Mouse (Mus musculus): Measurements from ENCODE around the gene Atxn7. TPM values are rescaled to one million over a fixed set of nuclear protein-coding genes. Genes with fewer than 3 reads are reported as not detected.

Atxn7 gene
- polyA plus RNA-seq, 1 experiment from 2014 or later, result 5.2 TPM

DNA sequence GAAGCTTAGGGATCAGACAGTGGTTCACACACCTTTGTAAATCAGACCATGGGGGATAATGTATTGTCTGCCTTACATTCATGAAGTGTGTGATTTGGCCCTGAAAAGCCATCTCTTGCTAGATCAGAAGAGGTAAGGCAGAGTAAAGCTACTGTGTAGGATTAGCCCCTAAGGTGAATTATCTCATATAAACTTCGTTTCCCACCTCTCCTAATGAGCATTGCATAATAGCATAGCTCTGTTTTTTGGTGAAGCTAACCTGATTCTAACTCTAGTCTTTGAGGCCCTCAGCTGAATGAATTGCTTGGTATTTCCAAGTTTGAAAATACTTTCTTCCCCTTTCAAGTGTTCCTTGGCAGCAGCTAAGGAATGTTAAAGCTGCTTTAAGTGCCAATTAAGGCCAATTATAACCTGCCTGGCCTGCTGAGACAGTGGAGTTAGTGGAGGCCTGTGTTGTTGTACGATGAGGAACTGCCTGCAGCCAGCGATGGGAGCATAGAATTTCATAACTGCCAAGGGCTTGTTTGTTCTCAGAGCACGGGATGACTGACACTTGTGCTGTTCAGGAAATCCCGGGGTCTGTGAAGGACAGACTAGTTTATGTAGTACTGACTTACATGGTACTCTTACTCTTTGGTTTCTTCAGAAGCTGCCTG is 103.4 kb downstream of the Atxn7 start:
- H3K36me3 ChIP-seq (ENCODE audit: control insufficient read depth, insufficient read depth, low read length), result no peaks in the 10 kb centered on the region
- H3K9me3 ChIP-seq (replicated peaks; ENCODE audit: control insufficient read depth, low read length), result no peaks in the 10 kb centered on the region
- 58% methylated on average over 5 of the region's 5 CpGs for WGBS (ENCODE audit: insufficient replicate concordance)
- no peak overlapping the region for H3K27ac ChIP-seq (ENCODE audit: low read depth, low read length)
- ATAC-seq (replicated peaks; ENCODE audit: insufficient number of reproducible peaks, low FRiP score, low TSS enrichment), result no peak
- no peaks in the 10 kb centered on the region for H3K27me3 ChIP-seq (ENCODE audit: control insufficient read depth, insufficient read depth, low read length)
- H3K4me1 ChIP-seq (ENCODE audit: control insufficient read depth, insufficient read depth, low read length), result peaks cover 15% of the 10 kb centered on the region
- H3K4me2 ChIP-seq, result no peak overlapping the region
- H3K9ac ChIP-seq (ENCODE audit: low read depth, low read length), result no peak overlapping the region
- no peak overlapping the region for H3K4me3 ChIP-seq (ENCODE audit: low read depth, low read length)

DNA sequence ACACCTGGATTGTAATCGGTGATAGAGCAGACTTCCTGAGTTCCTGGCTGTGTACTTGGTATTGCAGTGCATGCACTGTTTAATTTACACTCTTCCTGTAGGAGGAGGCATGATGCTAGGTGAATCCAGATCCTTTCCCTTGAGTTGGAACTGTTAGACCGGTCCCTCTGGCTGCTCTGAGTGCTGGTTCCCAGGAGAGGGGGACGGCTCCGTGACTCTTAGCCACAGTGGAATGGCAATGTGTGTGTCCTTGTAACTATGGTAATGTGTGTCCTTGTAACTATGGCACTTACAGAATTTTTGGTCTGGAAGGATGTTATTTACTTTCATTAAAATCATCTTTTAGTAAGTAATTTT is 103.9 kb downstream of the Atxn7 start:
- Histone ChIP-seq H3K9ac (ENCODE audit: low read depth, low read length) (no peak overlapping the region), H3K36me3 (ENCODE audit: control insufficient read depth, insufficient read depth, low read length) (no peaks in the 10 kb centered on the region), H3K27ac (ENCODE audit: low read depth, low read length) (no peak overlapping the region), H3K4me2 (no peak overlapping the region), H3K4me1 (ENCODE audit: control insufficient read depth, insufficient read depth, low read length) (peaks cover 15% of the 10 kb centered on the region), H3K9me3 (replicated peaks; ENCODE audit: control insufficient read depth, low read length) (no peaks in the 10 kb centered on the region), H3K4me3 (ENCODE audit: low read depth, low read length) (no peak overlapping the region), H3K27me3 (ENCODE audit: control insufficient read depth, insufficient read depth, low read length) (no peaks in the 10 kb centered on the region)
- 78% methylated on average over 4 of the region's 4 CpGs for WGBS (ENCODE audit: insufficient replicate concordance)
- ATAC-seq (replicated peaks; ENCODE audit: insufficient number of reproducible peaks, low FRiP score, low TSS enrichment), result no peak

DNA sequence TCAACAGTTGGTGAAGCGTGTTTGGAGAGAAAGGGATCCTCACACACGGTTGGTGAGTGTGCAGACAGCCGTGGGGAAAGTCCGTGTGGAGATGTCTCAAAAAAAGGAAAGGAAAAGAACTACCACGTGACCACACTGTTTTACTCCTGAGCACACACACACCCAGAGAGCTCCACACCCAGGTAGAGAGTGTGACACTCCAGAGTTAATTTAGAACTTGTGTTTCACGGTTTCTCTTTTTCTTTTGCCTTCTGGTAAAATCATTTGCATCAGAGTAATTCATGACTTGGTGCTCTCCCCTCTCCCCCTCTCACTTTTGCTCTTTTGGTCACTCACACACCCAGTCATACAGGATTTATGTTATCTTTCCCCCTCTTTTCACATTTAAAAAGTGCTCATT is 105.0 kb downstream of the Atxn7 start:
- no peak overlapping the region for H3K27ac ChIP-seq (ENCODE audit: low read depth, low read length)
- peaks cover 24% of the 10 kb centered on the region for H3K4me1 ChIP-seq (ENCODE audit: control insufficient read depth, insufficient read depth, low read length)
- H3K4me3 ChIP-seq (ENCODE audit: low read depth, low read length), result no peak overlapping the region
- H3K36me3 ChIP-seq (ENCODE audit: control insufficient read depth, insufficient read depth, low read length), result no peaks in the 10 kb centered on the region
- no peaks in the 10 kb centered on the region for H3K27me3 ChIP-seq (ENCODE audit: control insufficient read depth, insufficient read depth, low read length)
- no peak overlapping the region for H3K9ac ChIP-seq (ENCODE audit: low read depth, low read length)
- H3K4me2 ChIP-seq, result no peak overlapping the region
- ATAC-seq (replicated peaks; ENCODE audit: insufficient number of reproducible peaks, low FRiP score, low TSS enrichment), result no peak
- no peaks in the 10 kb centered on the region for H3K9me3 ChIP-seq (replicated peaks; ENCODE audit: control insufficient read depth, low read length)
- 74% methylated on average over 6 of the region's 6 CpGs for WGBS (ENCODE audit: insufficient replicate concordance)

DNA sequence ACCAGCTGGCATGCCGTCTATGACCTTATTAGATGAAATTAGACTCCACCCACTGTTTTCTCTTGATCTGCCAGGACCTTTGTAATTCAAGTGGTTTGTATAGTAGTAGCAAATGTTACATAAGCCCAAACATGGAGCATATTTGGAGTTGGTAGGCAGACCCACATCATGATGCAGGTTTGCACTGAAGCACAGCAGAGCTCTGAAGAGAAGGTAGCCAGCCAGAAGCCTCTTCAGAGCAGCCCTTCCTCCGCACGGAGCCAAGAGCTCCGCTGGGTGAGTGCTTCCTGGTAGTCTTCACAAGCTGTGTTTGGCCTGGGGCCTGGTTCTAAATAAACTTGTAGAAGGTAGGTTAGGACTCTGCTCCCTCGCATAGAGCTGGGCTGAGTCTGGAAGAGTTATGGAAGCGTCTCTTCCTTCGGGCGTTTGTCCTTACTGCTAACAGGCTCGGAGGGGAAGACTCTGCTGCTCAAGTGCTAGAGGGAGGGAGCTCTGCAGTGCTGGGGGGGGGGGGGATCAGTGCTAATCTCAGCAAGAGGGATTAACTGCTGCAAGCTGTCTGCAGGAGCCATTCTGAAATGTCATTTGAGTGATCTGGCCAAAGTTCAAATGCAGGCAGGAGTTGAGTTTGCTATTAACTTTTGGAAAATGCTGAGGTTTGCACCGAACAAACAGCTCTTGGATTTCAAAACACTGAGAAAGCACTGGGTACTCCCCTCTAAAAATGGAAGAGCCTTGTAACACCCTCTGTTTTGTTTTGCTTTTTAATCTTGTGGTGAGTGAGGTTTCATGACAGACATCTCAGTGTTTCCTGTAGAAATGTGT is 106.6 kb downstream of the Atxn7 start:
- WGBS (ENCODE audit: insufficient replicate concordance), result 12% methylated on average over 10 of the region's 10 CpGs
- Histone ChIP-seq H3K27me3 (ENCODE audit: control insufficient read depth, insufficient read depth, low read length) (no peaks in the 10 kb centered on the region), H3K27ac (ENCODE audit: low read depth, low read length) (peak overlapping the region; percentile 57; the same call in 1 of the 2 replicates), H3K4me2 (peak overlapping the region; percentile 54), H3K4me1 (ENCODE audit: control insufficient read depth, insufficient read depth, low read length) (peaks cover 24% of the 10 kb centered on the region), H3K9me3 (replicated peaks; ENCODE audit: control insufficient read depth, low read length) (no peaks in the 10 kb centered on the region), H3K36me3 (ENCODE audit: control insufficient read depth, insufficient read depth, low read length) (no peaks in the 10 kb centered on the region), H3K4me3 (ENCODE audit: low read depth, low read length) (peak overlapping the region; percentile 26; the same call in 1 of the 2 replicates), H3K9ac (ENCODE audit: low read depth, low read length) (peak overlapping the region; percentile 58)
- no peak; the same call in 1 of the 2 replicates for ATAC-seq (replicated peaks; ENCODE audit: insufficient number of reproducible peaks, low FRiP score, low TSS enrichment)

DNA sequence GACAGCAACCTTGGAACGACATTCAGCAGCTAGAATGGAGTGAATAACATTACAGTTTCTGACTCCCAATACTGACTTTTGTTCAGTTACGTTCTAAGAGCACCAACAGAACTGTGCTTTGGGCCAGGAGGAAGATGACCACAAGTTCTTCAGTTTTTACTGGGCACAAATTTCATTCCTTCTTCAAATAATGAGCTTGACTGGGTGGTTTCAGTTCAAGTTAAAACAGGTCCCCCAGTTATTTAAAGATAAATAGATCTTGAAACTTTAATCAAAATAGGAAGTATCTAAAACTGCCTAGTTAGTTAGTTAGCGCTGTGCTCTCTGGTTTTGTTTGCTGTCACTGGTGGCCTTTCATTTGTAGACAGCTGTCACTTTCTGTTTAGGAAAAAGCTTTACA is 107.3 kb downstream of the Atxn7 start:
- H3K4me3 ChIP-seq (ENCODE audit: low read depth, low read length), result no peak overlapping the region
- no peaks in the 10 kb centered on the region for H3K9me3 ChIP-seq (replicated peaks; ENCODE audit: control insufficient read depth, low read length)
- H3K36me3 ChIP-seq (ENCODE audit: control insufficient read depth, insufficient read depth, low read length), result no peaks in the 10 kb centered on the region
- H3K27ac ChIP-seq (ENCODE audit: low read depth, low read length), result no peak overlapping the region
- WGBS (ENCODE audit: insufficient replicate concordance), result 51% methylated on average over 3 of the region's 3 CpGs
- H3K4me2 ChIP-seq, result no peak overlapping the region
- H3K27me3 ChIP-seq (ENCODE audit: control insufficient read depth, insufficient read depth, low read length), result no peaks in the 10 kb centered on the region
- ATAC-seq (replicated peaks; ENCODE audit: insufficient number of reproducible peaks, low FRiP score, low TSS enrichment), result no peak
- peaks cover 24% of the 10 kb centered on the region for H3K4me1 ChIP-seq (ENCODE audit: control insufficient read depth, insufficient read depth, low read length)
- no peak overlapping the region for H3K9ac ChIP-seq (ENCODE audit: low read depth, low read length)

DNA sequence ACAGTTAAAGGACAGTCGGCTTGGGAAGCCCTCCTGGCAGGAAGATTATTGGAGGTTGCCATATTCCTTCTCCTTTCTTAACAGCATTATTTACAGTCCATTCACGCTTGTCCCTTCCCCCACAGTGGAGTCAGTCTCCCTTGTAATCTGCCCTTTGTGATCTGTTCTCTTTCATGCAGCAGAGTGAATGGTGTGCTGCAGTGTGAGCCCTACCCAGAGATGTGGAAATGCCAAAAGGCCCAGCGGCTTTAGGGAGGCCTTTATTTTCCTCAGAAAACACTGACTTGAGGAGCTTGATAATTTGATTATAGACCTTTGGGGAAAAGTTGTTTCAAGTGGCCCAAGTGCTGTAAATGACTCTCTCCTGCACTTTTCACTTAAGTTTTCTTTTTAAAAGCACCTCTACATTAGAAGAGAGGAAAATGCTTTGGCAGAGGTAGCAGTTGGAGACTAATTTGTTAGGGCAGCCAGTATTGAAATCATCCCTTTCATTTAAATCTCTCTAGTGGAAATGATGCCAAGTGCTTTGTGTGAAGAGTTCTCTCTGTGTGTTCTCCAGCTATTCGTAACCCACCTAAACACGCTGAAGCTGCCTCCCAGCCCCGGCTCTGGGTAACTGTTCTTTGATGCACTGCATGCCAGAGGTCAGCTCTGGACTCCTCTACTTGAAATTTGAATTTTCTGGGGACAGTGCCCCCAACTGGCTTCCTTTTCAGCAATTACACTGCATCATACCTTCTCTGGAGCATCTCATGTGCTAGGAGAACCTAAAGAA is 109.5 kb downstream of the Atxn7 start:
- Histone ChIP-seq H3K4me1 (ENCODE audit: control insufficient read depth, insufficient read depth, low read length) (peaks cover 24% of the 10 kb centered on the region), H3K27ac (ENCODE audit: low read depth, low read length) (no peak overlapping the region), H3K4me3 (ENCODE audit: low read depth, low read length) (no peak overlapping the region), H3K9ac (ENCODE audit: low read depth, low read length) (no peak overlapping the region), H3K27me3 (ENCODE audit: control insufficient read depth, insufficient read depth, low read length) (no peaks in the 10 kb centered on the region), H3K9me3 (replicated peaks; ENCODE audit: control insufficient read depth, low read length) (no peaks in the 10 kb centered on the region), H3K36me3 (ENCODE audit: control insufficient read depth, insufficient read depth, low read length) (no peaks in the 10 kb centered on the region), H3K4me2 (no peak overlapping the region; the same call in 1 of the 2 replicates)
- ATAC-seq (replicated peaks; ENCODE audit: insufficient number of reproducible peaks, low FRiP score, low TSS enrichment), result no peak
- WGBS (ENCODE audit: insufficient replicate concordance), result 41% methylated on average over 6 of the region's 6 CpGs

DNA sequence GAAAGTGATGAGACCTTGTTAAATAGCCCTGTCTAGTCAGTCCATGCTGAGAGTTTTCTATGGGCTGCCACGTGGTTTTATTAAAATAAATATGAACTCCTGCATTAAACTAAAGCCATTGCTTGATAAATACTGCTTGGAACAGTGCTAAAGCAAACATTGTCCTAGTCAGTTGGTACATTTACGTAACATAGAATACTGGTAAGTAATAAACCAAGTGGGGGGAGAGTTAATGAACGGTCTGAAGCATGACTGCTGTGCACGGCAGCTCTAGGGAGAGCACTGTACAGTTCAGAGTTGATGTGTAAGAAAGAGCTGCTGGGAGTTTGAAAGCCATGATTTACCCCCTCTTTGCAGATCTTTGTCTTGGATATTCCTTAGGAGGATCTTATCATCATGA is 110.2 kb downstream of the Atxn7 start:
- Histone ChIP-seq H3K27me3 (ENCODE audit: control insufficient read depth, insufficient read depth, low read length) (no peaks in the 10 kb centered on the region), H3K9me3 (replicated peaks; ENCODE audit: control insufficient read depth, low read length) (no peaks in the 10 kb centered on the region), H3K9ac (ENCODE audit: low read depth, low read length) (no peak overlapping the region), H3K4me2 (no peak overlapping the region), H3K4me1 (ENCODE audit: control insufficient read depth, insufficient read depth, low read length) (peaks cover 24% of the 10 kb centered on the region), H3K27ac (ENCODE audit: low read depth, low read length) (no peak overlapping the region), H3K4me3 (ENCODE audit: low read depth, low read length) (no peak overlapping the region), H3K36me3 (ENCODE audit: control insufficient read depth, insufficient read depth, low read length) (no peaks in the 10 kb centered on the region)
- no peak for ATAC-seq (replicated peaks; ENCODE audit: insufficient number of reproducible peaks, low FRiP score, low TSS enrichment)
- 74% methylated on average over 4 of the region's 4 CpGs for WGBS (ENCODE audit: insufficient replicate concordance)

DNA sequence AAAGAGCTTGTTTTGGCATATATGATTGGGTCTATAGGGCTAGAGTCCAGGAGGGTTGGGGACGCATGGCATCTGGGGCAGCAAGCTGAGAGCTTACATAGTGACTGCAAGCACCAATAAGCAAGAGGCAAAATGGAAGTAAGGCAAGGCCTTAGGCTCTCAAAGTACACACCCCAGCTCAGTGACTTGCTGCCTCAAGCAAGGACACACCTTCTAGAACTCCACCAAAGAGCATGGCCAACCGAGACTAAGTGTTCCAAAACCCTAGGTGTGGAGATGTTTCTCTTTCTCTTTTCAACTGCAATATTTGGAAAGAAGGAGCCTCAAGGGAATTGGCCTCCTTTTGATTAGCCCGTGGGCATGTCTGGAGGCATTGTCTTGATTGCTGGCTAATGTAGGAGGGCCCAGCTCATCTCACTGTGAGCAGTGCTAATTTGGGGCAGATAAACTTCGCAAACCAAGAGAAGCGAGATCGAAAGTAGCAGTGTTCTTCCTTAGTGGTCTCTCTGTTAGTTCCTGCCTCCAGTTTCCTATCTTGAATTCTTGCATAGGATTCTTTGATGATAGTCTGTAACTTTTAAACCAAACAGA is 119.5 kb downstream of the Atxn7 start:
- Histone ChIP-seq H3K4me3 (ENCODE audit: low read depth, low read length) (no peak overlapping the region), H3K4me2 (no peak overlapping the region), H3K36me3 (ENCODE audit: control insufficient read depth, insufficient read depth, low read length) (no peaks in the 10 kb centered on the region), H3K9me3 (replicated peaks; ENCODE audit: control insufficient read depth, low read length) (no peaks in the 10 kb centered on the region), H3K4me1 (ENCODE audit: control insufficient read depth, insufficient read depth, low read length) (no peaks in the 10 kb centered on the region), H3K27me3 (ENCODE audit: control insufficient read depth, insufficient read depth, low read length) (no peaks in the 10 kb centered on the region), H3K27ac (ENCODE audit: low read depth, low read length) (no peak overlapping the region), H3K9ac (ENCODE audit: low read depth, low read length) (no peak overlapping the region)
- 85% methylated on average over 6 of the region's 6 CpGs for WGBS (ENCODE audit: insufficient replicate concordance)
- ATAC-seq (replicated peaks; ENCODE audit: insufficient number of reproducible peaks, low FRiP score, low TSS enrichment), result no peak
